Mouse (Mus musculus) bone marrow, adult 2 months (tissue): ENCODE measurements around the gene Rapgef4. TPM values are rescaled to one million over a fixed set of nuclear protein-coding genes. Genes with fewer than 3 reads are reported as not detected.

Experiments
- H3K27ac ChIP-seq: fragments of 200-500 bp; 2 replicates; pipeline ENCODE4 v1.5.1; 2012; ENCODE audit warnings: low read depth, mild to moderate bottlenecking, control low read depth, inconsistent platforms, low read length; ENCODE audit not compliant: control insufficient read depth, poor library complexity, insufficient read depth
- H3K4me1 ChIP-seq: fragments of 200-500 bp; 2 replicates; pipeline ENCODE4 v1.6.1; 2011; ENCODE audit warnings: low read length; ENCODE audit not compliant: control insufficient read depth, insufficient read depth
- H3K4me3 ChIP-seq: fragments of 200-500 bp; replicated peaks from 2 replicates; pipeline ENCODE3; 2011; ENCODE audit warnings: mild to moderate bottlenecking, low read depth, low read length, control low read depth; ENCODE audit not compliant: control insufficient read depth
- CTCF ChIP-seq: fragments of 200-500 bp; IDR thresholded peaks from 2 replicates; pipeline ENCODE4 v1.5.1; 2011; ENCODE audit warnings: low read length, control low read depth; ENCODE audit not compliant: control insufficient read depth, insufficient read depth
- POLR2A ChIP-seq: fragments of 200-500 bp; IDR thresholded peaks from 2 replicates; pipeline ENCODE4 v1.6.1; 2011; ENCODE audit warnings: low read depth, mild to moderate bottlenecking, control low read depth, low read length, borderline replicate concordance; ENCODE audit not compliant: control insufficient read depth
- WGBS: fragments of 180-500 bp; shearing (Covaris S2); methylation state at CpG from one replicate; pipeline ENCODE4 v1.1.7; 2018; 5-methylcytosine and 5-hydroxymethylcytosine counted together
- polyA plus RNA-seq: library from polyadenylated mRNA; stranded (reverse); fragments of >200 nt; gene quantifications from 2 replicates; pipeline ENCODE4 v1.2.4, GENCODE M21; 2011; ENCODE audit warnings: low replicate concordance; ENCODE audit not compliant: missing spikeins, insufficient read depth, insufficient read length

The Rapgef4 gene
- polyA plus RNA-seq, 1 experiment, result 4.9 TPM

DNA sequence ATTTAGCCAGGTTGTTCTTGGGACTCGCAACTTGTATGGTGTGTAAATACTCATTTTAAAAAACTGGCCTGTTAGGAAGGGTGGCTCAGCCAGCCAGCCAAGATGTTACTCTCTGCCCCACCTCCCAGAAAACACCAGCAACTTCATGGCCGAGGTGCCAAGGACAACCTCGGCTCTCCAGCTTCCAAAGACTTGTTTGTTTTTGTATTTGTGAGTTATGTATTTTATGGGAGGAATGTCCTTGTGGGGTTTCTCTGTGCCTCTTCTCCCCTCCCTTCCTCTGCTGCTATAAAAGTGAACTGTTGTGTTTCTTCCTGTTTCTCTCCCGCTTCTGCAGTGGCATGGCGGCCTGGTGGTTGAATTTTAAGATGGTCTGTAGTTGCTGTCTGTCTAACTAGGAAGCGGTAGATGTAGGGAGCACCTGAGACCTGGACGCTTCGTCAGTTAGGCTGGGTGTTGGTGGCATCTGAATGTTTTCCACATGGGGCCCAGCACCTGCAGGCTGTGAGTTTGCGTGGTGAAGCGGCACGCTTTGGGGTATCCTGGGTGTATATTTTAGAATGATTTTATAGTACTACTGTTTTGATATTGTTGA, 164.3 kb downstream of the Rapgef4 start:
- H3K27ac ChIP-seq, result no peak overlapping the region
- TF ChIP-seq CTCF (no peak), POLR2A (no peak)
- no peak overlapping the region for H3K4me3 ChIP-seq
- 66% methylated on average over 11 of the region's 11 CpGs for WGBS
- peaks cover 4% of the 10 kb centered on the region for H3K4me1 ChIP-seq

DNA sequence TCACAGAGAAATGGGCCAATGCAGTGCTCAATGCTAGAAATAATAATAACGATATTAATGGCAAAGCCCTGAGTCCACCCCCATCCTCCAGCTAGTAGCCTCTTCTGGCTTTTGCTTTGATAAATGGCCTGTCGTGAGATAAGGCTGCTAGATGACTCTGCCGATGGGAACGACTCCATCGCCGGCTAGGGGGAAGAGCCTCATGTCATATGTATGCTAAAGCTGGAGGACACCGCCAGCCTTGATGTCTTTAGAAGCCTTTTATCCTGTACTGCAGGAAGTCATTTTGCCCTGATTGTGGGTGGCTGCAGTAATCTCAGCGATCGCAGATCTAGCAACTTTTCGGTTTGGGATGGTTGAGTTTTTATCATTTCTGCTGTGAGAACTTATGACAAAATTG, 165.0 kb downstream of the Rapgef4 start:
- WGBS, result 67% methylated on average over 10 of the region's 10 CpGs
- TF ChIP-seq CTCF (no peak), POLR2A (no peak)
- Histone ChIP-seq H3K4me1 (peaks cover 4% of the 10 kb centered on the region), H3K4me3 (no peak overlapping the region), H3K27ac (no peak overlapping the region)

DNA sequence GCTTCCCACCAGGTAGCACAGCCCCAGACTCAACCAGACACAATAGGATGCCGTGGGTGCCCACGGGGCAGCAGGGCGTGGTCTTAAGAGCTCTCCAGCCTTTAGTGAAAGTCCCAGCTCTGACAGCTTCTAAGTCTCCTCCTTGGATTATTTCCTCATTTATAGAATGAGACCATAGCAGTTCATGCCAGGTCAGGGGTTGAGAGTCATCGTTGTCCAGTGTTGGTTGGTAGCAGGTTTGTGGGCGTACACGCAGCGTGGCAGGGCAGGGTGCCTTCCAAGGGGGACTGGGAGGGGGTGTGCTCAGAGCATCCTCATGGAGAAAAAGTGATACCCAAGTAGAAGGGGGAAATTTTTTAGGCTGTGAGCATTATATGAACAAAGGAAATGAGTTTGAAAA, 166.2 kb downstream of the Rapgef4 start:
- 81% methylated on average over 7 of the region's 7 CpGs for WGBS
- peaks cover 4% of the 10 kb centered on the region for H3K4me1 ChIP-seq
- no peak overlapping the region for H3K27ac ChIP-seq
- no peak for TF ChIP-seq CTCF
- no peak for TF ChIP-seq POLR2A
- H3K4me3 ChIP-seq, result no peak overlapping the region

DNA sequence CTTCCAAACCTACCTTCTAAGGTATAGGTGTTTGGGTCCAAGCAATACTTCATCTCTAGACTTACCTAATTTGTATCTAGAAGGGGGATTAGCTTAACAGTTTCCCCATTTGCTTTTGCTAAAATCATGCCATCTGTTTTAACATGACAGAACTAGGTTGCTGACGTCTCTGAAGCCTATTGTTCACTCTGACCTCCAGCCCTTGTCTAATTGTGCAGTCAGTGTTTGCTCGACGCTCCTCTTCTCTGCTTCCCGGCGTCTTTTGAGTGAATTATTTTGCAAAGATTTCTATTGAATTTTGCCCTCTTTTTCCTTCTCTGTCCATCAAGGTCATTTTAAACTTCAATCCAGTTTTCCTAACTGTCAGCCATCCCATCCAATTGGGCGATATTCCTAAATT, 166.7 kb downstream of the Rapgef4 start:
- 78% methylated on average over 6 of the region's 6 CpGs for WGBS
- no peak overlapping the region for H3K27ac ChIP-seq
- peaks cover 4% of the 10 kb centered on the region for H3K4me1 ChIP-seq
- TF ChIP-seq POLR2A, result no peak
- no peak for TF ChIP-seq CTCF
- H3K4me3 ChIP-seq, result no peak overlapping the region

DNA sequence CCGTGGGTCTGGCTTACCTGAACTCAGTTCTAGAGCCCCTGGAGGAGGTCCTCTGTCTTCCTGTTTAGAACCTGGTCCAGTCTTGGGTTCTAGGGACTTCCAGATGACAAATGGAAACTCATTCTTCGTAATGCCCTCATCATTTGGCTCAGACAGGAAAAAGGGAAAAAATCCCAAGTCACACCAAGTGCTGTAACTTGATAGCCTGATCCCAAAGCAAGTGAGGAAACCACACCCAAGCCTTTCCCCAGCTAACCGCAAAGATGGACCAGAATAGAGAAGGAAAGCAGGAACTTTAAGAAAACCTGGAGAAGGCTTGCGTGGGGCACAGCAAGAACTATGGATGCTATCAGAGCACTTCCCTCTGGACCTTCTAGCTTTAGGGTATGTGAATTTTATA, 167.6 kb downstream of the Rapgef4 start:
- Histone ChIP-seq H3K27ac (no peak overlapping the region), H3K4me3 (no peak overlapping the region), H3K4me1 (peaks cover 4% of the 10 kb centered on the region)
- 54% methylated on average over 4 of the region's 4 CpGs for WGBS
- TF ChIP-seq CTCF, result no peak
- TF ChIP-seq POLR2A, result no peak

DNA sequence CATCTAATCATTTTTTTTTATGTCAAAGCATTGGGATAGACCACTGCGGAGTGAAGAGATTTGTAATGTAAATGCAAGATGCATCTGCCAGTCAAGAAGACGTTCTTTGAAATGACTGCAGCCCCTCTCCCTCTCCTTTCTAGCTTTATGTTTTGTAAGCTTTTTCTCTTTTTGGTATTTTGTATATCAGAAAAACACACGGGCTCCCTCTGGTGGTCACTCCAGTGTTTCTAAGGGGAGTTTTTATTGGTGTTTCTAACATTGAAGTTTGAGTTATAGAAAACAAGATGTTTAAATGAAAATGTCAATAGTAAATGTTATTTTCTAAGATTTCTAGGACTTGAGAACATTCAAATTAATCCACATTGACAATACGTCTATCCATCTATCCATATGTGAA, 168.0 kb downstream of the Rapgef4 start:
- Histone ChIP-seq H3K4me1 (peaks cover 4% of the 10 kb centered on the region), H3K4me3 (no peak overlapping the region), H3K27ac (no peak overlapping the region)
- WGBS, result 35% methylated on average over 4 of the region's 4 CpGs
- no peak for TF ChIP-seq CTCF
- no peak for TF ChIP-seq POLR2A

DNA sequence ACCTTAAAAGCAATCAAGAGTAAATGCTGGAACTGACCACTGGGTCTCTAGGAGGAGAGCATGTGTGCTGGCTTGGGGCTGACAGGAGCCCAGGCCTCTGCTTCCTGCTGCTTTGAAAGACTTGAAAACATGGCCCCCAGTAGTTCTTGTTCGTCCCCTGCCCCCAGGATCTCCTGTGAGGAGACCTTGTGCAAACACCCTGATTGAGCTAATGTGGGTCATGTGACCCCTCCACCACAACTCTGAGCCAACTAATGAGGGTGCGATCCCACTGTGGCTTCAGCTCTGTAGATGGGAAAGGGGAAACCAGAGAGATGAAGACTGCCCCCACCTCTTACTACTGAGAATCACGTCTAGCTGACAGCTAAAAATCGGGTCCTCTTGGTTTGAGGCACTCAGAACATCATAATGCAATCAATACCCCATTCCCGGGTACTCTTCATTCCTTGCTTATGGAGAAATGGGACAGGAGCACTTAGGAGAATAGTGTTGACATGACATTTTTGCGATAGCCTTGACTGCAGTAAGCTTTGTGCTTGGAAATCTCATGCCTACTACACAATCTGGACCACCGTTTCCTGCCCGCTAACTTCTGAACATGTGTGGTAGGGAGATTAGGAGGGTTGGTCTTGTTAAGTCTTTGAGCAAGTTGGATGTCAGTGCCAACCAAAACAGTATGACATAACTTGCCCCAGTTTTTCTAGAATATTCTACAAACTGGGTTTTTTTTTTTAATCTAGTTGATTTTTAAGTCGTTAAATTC, 170.9 kb downstream of the Rapgef4 start:
- no peak overlapping the region for H3K4me3 ChIP-seq
- H3K4me1 ChIP-seq, result no peaks in the 10 kb centered on the region; the same call in 1 of the 2 replicates
- 39% methylated on average over 9 of the region's 9 CpGs for WGBS
- no peak for TF ChIP-seq CTCF
- no peak for TF ChIP-seq POLR2A
- no peak overlapping the region for H3K27ac ChIP-seq

DNA sequence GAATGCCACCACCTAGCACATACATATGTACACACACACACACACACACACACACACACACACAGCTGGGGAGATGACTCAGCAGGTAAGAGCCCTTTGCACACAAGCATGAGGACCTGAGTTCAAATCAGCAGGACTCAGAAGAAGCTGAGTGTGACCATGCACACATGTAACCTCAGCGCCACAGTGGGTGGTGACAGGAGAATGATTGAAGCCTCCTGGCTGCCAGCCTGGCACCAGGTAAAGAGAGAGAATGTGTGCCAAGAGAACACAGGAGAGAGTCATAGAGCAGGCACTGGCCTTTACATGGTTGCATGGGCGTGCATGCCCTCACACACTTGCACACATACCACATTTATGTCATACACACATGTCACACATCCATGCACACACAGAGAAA, 171.7 kb downstream of the Rapgef4 start:
- H3K27ac ChIP-seq, result no peak overlapping the region
- TF ChIP-seq CTCF, result no peak
- no peak for TF ChIP-seq POLR2A
- WGBS, result 77% methylated on average over 2 of the region's 2 CpGs
- H3K4me1 ChIP-seq, result peaks cover 3% of the 10 kb centered on the region; the same call in 1 of the 2 replicates
- no peak overlapping the region for H3K4me3 ChIP-seq
